Mouse (Mus musculus) ovary, adult 18-20 months (tissue): ENCODE results near the gene Tbc1d8b.

Experiments used
- DNase-seq: peaks from one replicate; pipeline ENCODE4 v3.0.0; 2022; ENCODE audit warnings: low spot score, mixed read lengths

Gene Tbc1d8b

DNA sequence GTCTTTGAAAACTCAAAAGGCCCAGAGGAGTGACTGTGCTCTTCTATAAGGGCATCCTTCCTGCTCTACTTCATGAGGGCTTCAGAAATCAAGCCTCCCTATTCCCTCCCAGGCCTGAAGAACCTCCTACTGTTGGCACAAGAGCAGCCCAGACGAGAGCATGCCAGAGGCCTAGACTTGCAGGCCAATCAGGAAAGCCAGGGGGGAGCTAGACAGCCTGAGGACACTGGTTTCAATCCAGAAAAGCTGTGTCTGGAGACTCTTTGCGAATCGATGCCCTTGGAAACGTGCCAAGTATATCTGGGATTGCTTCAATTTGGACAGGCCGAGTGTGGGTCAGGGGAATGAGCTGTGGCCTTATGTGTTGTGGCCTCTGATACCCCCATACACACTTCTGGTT, 94.6 kb downstream of the Tbc1d8b start:
- no peak for DNase-seq

DNA sequence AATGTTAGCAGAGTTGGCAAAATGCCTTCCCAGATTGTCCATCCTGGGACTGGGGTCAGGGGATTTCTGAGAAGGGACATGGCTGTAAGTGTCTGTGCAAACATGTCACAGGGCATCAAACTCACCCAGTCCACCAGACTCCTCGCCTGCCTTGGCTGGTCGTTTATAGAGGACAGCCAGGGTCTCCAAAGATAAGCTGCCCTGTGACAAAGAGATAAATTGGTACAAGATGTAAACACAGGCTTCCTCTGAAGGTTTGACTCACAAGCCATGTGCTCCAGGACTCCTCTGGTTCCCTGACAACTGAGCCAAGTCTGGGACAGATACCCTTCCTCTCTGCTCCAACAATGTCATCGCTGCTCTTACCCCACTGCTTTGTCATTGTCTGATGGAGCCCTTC, 96.2 kb downstream of the Tbc1d8b start:
- no peak for DNase-seq

DNA sequence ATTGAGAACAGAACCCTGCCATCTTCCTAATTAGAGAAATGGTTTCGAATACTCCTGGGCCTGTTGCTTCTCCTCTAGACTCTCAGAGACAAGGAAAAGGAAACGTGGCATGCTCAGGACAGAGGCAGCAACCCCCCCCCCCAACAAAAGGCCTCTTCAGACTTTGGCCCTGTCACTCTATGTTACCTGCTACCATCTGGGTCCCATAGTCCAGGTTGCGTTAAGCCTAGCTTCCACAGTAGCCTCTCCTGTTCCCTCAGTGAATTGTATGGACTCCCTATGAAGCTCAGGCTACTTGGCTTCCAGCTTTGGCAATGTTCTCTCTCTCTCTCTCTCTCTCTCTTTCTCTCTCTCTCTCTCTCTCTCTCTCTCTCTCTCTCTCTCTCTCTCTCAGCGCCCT, 96.8 kb downstream of the Tbc1d8b start:
- no peak for DNase-seq

DNA sequence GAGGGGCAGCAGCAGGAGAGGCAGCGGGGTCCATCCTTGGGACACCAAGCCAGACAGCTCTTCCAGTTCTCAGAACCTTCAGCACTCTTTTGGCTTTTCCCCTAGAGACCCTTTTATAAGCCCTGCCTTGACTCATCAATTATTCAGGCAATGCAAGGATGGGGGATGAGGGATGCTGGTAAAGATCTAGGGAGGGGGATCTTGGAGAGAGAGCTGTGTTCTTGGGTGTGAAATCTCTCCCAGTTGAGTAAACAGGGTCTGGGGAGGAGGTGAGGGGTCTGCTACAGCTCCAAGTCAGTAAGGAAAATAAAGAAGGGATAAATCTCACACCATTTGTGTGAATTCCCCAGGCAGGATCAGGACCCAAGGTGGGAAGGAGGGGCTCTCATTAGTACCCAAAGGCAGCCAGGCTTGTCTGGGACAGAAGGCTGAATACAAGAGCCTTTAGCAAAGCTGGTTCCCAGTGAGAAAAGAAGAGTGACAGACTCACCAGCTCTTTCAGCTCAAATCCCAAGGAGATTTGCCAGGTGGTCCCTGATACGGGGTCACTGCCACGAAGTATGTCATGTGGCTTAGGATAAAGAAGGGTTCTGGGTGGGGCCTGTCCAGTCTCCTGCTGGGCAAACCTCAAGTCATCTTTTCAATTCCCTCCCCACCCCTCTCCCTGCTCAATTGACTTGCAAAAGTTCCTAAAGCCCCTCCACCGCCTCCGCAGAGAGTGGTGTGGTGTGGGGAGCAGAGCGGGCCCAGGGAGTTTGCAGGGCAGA, 97.7 kb downstream of the Tbc1d8b start, which contains the start of gene Ripply1:
Gene Ripply1 (minus strand): TSS at position 76 of the 767 bp plus-strand sequence.
- DNase-seq, result no peak

DNA sequence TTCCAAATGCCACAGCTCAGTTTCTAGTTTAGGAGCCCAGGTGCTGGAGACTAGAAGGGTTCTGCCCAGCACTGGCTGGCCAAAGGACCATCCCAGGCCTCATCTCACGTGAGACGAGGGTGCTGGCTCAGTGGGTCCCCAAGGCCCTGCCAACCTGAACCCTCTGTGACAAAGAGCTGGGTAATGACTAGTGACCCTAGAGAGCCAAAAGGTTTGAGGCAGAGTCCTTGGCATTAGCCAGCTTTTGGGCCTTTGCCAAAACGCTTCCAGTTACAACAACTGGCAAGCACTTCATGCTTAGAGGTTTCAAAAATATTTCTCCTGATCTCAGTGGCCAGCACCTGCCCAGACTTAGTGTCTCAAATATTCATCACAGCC, 98.2 kb downstream of the Tbc1d8b start:
- no peak for DNase-seq

DNA sequence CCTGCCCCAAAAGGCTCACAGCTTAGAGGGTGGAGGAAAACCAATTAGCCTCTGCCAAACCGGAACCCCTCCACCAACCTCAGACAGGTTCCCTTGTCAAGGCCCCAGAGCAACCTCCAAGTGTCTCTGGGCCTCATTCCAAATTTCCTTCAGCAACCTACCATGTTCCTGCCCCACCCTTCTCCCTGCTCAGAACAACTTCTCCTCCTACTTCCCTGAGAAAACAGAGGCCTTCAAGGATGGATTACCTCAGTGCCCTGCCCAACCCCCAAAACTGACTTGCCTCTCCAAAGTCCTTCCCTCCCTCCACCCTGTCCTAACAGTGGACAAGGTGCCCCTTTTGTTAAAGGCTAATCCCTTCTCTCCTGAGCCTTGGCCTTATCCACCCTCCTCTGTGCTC, 101.0 kb downstream of the Tbc1d8b start:
- DNase-seq, result no peak

DNA sequence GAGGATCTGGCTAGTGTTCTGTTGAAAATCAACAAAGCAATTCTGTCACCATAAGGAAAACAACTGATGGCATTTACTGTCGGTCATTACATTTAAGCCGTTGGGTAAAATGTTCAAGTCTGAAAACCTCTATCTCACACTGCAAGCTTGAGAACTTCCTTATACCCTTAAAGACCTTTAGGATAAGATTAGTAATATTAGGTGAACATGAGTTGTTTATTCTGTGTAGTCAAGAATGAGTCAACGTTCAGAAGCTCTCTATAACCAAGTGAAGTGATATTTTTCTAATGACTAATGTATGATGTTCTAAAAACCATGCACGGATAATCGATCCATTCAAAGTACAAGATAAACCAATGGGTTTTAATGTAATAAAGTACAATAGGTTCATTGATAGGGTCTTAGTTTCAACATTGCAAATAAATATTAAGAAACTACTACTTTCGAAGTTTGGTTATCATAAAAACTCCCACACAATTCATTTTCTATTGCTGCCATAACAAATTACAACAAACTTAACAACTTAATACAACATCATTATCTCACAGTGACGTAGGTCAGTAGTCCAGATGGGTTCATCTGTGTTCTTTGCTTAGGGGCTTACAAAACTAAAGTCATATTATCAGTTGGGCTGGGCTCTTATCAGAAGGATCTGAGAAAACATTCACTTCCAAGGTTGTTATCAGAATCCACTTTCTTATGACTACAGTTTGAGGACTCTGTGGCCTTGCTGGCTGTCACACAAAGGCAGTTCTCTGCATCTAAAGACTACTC, 109.5 kb downstream of the Tbc1d8b start:
- DNase-seq, result no peak

DNA sequence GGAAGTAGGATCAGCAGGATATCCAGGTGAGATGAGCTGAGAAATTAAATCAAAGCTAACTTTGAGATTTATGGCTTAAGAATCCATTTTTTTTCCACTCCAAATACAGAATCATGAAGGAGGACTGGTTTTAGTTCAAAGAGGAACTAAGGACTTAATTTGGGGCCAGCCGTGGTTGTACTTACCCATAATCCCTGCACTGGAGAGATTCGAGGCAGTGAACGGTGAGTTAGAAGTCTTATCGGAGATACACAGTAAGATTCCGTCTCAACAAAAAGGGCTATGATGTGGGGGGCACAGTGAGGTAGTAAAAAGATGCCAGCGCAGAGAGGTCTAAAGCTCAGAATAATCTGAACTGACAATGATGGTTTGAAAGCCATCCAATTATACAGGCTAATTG, 111.2 kb downstream of the Tbc1d8b start:
- no peak for DNase-seq

DNA sequence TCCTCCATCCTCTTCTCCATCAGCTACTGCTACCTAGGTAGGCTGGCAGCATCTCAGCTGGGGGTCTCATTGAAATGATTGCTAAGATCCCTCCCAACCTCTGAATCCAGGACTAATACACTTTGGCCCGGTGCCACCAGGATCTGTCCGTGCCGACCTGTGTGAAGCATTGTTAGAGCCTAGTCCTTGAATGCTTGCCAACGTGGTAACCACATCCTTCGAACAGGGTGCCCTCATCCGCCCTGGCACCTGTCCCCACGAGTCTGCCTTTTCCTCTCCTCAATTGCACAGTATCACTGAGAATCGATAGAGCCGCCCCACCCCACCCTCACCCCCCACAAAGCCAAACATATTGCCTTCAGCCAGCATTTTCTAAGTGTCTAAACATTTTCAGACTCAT, 113.1 kb downstream of the Tbc1d8b start:
- DNase-seq, result peak; percentile 43

DNA sequence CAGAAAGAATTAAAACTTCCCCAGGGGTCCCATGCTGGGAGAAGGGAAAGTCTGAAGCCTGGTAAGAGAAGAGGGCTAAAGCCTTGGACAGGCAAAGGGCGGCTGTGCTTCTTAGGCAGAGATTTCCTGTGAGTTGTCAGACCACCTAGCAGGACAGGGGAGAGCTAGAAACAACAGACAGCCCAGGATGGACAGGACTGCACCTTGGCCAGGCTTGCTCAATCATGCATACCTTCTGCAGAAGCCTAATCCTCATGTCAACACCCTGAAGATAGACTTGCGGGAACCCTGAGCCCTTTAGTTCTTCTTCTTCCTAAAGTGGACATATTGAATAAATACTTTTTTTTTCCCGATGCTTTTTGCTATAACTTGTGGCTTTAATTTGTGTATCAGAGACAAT, 115.2 kb downstream of the Tbc1d8b start:
- no peak for DNase-seq

DNA sequence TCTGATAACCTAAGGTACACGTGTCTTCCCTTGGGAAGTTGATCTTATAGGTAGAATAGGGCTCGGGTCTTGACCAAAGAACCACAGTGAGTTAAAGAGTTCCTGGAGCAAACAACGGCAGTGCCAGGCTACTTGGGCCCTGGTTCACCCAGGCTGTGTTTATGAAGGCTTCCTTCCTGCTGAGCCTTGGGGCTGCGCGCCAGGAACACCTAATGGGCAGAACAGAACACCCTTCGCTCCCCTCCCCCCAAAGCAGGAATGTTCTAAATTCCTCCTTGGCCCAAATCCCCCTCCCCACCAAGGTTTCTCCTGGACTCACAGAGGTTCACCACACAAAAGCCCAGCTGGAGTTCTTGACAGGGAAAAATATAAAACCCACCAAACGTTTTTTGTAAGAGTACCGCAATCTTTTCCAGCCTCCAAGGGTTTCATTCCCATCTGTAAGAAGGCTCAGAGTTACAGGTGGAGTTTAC, 115.6 kb downstream of the Tbc1d8b start, which contains the start of gene Cldn2:
Gene Cldn2 (plus strand): TSS at position 423 of the 473 bp plus-strand sequence.
- DNase-seq, result no peak
